Mouse (Mus musculus) frontal cortex, postnatal 10 days (tissue): Measurements from ENCODE around the gene Tmem30c.

ENCODE experiments used
- DNase-seq, 2 experiments: peaks; one replicate each; pipeline ENCODE4 v3.0.0; 2022; ENCODE audit warnings: low spot score in 2 of 2, mixed read lengths in 1 of 2

Gene Tmem30c

DNA sequence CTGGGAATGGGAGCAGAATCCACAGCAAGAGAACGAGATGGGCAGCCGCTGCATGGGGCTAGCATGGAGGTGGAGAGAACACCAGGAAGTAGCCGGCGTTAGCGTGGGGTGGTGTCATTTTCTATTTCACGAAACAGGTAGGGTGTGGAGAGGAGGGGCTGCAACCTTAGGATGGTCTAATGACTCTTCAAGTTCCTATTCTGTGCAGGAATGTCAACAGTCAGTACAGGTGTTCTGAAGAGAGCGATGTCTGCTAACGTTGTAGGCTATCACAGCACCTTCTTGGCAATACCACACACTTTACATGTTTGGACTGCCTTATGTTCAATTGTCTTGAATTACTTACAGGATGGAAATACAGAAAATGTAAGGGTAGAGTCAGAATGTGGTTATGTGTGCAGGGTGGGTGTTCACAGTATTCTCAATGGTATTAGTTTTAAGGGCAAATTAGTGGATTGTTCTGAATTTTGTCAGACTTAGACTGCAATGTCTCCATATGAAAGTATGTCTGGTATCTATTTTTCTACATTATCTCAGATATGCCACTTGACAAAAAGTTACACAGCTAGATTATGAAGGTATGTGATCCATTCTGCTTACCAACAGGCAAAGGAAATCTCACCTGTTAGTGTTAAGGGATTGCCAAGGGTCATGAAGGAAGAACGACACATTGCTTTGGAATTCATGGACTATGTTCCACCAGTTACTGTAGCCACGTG, 2.7 kb upstream of the Tmem30c start:
- no peak for DNase-seq

DNA sequence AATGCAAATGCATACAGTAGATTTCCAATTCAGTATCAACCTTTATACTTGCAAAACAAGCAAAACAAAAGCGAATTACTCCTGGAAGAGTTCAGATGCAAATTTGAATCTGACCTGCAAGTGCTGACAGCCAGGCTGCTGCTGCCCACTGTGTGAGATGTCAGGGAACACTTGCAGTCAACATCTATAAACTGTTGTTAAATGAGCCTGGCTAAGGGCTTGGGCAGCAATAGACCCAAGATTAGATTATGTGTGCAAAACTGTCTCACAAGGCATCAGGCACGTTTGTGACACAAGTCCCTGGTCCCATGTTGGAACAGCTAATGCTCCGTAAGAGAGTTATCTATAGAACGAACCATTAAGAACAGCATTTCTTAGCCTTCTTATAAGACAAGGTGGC, 369 bp downstream of the Tmem30c start:
- DNase-seq = no peak

DNA sequence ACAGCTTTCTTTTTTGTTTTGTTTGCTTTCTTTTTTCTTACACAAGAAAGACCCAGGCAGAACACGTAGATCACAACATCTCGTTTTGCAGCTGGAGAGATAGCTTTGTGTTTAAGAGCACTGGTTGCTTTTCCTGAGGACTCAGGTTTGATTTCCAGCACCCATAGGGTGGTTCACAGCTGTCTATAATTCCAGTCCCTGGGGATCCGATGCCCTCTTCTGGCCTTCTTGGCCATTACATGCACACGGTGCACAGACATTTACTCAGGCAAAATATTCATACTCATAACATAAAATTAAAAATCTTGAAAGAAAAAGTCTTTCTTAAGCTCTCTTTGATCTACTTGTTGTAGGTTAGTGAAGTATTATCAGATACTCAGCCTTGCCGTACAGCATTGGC, 969 bp downstream of the Tmem30c start:
- DNase-seq = no peak

DNA sequence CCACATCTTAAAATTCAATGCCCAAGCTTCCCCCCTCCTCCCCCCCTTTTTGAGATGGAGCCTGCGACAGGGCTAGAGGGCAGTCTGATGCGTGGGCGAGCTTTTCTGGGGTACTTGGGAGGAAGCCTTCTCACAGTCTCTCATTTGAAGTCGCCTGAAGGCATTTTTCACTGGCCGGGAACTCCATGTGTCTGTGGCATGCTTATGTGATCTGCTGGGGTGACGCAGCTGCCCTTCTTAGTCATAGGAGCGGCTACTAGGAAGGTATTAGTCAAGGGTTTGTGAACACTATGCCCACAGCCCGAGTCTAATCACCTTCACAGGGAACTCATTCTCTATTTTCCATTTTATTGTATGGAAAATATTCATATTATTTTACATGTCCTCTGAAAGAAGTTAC, 11.2 kb downstream of the Tmem30c start:
- no peak for DNase-seq

DNA sequence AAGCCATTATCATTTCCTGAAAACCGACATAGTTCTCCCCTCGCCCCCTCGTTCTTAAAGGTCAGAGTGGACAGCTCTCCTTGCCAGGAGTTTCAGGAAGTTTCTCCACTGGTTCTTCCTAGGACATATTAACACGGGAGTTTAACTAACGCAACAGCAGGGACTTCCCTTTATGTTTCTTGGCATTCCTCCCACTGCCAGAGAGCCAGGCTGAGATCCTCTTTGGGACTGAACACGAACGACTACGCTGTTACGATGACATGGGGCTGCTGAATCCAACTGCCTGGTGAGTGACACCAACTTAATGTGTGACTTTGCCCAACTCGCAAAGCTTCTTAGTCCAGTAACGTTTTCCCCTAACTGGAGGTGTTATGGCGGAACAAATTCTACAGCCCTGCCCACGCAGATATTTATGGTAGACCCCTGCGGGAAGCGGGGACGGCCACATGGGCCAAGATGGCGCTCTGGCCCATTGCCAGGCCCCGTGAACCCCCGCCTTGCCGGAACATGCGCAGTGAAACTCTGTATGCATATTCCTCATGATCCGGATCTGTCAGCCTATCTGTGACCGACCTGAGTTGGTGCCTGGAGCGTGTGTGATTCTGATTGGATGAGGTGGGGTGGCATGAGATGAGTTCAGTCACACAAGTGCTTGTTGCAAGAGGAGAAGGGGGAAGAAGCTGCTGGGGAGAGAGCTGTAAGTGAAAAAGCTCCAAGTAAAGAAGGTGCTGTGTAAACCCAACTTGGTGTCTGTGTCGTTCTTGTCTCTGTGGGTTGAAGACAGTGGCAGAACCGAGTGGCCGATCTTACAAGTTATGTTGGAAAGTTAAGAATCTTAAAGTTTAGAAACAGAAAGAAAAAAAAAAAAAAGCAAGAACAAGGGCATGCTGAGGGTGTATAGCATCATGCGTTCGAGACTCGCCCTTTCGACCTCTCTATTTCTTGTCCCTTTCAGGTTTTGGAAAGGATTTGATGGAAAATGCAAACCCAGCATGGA, 12.1 kb downstream of the Tmem30c start:
- peak in 1 of 2 experiments; percentile 20 for DNase-seq

DNA sequence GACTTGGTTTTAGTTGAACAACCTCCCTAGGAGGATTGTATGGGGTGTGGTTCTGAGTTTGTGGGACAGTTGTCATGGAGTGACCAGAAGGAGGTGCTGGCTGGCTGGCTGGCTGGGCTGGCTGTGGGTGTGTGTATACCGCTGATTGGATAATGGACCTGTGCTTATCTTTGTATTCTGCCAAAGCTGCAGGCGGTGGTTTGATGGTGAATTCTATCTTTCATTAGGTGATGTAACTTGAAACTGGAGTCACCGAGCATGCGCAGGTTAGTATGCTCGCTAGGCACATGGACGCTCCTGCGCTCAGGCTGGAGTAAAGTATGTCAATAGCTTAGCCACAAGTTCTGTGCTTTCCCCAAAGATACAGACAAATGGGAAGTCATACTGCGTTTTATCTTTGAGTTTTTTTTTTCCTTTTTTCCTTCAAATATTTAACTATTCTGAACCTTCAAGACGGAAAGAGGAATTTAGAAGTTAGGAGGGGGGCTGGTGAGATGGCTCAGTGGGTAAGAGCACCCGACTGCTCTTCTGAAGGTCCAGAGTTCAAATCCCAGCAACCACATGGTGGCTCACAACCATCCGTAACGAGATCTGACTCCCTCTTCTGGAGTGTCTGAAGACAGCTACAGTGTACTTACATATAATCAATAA, 13.6 kb downstream of the Tmem30c start:
- no peak for DNase-seq

DNA sequence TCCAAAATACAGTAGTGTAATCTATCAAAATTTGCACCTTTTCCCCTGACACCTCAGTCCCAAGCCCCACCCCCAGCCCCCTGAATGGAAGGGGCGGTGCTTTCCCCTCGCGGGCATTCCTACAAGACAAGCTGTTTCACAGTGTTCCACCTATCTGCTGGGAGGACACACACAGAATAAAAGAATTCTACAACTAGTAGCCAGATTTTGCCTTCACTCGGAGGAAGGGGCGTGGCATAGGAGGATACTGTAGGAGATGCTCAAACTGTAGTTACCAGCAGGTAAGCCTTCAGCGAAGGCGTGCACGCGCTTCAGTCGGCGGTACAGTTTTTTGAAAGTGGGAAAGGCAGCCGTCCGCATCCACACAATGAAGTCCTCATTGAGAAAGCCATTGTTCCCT, 22.9 kb downstream of the Tmem30c start:
- DNase-seq = no peak

DNA sequence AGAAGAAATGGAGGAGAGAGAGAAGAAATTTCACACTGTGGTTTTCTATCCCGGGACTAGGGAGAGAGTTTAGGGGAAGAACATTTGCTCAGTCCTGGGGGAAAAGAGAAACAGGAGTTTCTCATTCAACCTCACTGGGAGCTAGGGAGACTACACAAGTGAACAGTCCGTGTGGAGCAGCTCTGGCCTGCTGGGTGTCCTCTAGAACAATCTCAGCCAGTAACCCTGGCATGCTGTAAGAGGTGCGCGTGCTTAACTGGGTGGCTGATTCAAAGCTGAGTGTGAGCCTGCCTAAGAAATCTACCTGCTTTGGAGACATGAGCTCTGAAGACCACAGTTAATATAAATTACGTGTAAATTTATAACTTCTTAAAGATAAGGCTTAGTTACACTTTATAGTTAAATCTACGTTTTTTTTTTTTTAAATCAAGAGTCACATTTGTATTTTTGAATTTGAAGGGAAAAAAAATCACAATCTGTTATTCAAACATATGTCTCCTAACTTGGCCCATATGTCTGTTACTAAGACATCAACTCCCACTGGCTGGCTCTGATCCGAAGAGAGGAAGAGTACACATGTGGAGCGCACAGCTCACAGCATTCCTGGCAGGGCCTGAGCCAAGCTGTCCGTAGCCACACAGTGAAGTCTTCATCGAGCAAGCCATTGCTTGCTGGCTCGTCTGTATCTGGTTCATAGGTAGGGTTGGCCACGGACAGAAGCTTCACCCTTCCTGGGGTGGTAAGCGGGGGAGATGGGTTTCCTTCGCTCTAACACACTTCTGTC, 24.4 kb downstream of the Tmem30c start:
- DNase-seq = peak; percentile 37 to 46

DNA sequence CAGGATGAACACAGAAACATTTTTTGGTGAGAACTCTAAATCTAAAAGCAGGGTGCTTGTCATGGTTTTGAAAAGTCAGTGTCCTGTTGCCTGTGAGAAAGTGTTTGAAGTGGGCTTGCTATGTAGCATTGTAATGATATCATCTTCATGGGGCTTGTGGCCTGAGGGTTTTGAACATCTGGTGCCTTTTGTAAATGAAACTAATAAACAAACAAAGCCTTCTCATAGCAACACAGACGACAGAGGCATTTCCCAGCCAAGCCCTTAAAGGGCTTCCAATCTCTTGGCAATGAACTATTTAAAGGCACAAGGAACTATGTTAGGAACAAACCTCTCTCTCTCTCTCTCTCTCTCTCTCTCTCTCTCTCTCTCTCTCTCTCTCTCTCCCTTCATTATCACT, 25.6 kb downstream of the Tmem30c start:
- no peak for DNase-seq

DNA sequence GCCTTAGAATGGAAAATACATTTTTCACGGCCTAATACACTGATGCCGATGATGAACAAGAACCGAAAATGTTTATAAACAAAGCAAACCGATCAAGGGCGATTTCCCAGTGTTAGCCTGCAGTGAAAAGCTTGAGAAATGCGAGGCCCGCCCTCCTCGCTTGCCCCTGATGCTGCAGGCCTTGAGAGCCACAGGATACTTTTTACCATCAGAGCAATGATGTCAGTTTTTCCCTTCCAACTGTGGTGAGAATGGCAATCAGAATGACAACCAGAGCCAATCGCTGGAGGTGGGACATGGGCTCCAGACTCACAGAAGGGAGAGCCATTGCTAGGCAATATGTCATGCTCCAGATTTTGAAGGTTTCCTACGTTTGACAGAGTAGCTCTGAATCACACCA, 32.5 kb downstream of the Tmem30c start:
- no peak for DNase-seq

DNA sequence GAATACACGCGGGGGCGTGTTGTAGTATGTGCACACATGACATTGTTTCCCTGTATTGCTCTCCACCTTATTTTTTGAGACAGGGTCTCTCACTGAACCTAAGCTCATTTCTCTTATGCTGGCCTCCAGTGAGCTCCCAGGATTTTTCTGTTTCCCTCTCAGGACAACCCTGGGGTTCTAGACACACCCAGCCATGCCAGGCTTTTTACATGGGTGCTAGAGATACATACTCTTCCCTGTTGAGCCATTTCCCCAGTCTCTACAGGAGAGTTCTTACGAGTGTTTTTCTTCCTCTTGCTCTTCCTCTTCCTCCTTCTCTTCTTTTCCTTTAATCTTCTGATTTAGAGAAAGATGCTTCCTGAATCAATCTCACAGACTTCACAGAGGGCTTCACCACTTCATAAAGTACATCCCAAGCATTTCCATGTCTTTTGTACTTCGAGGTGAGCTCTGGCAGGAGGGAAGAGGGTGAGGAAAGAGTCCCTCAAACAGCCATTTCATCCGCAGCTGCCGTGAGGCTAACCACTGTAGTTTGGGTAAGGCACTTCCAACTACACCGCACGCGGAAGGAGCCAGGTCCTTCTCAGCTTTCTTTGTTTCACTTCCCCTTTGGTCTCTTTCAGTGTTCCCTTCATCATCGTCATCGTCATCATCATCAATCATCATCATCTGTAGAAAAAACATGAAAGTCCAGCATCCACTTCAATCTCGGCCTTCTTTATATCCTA, 33.1 kb downstream of the Tmem30c start:
- no peak for DNase-seq

DNA sequence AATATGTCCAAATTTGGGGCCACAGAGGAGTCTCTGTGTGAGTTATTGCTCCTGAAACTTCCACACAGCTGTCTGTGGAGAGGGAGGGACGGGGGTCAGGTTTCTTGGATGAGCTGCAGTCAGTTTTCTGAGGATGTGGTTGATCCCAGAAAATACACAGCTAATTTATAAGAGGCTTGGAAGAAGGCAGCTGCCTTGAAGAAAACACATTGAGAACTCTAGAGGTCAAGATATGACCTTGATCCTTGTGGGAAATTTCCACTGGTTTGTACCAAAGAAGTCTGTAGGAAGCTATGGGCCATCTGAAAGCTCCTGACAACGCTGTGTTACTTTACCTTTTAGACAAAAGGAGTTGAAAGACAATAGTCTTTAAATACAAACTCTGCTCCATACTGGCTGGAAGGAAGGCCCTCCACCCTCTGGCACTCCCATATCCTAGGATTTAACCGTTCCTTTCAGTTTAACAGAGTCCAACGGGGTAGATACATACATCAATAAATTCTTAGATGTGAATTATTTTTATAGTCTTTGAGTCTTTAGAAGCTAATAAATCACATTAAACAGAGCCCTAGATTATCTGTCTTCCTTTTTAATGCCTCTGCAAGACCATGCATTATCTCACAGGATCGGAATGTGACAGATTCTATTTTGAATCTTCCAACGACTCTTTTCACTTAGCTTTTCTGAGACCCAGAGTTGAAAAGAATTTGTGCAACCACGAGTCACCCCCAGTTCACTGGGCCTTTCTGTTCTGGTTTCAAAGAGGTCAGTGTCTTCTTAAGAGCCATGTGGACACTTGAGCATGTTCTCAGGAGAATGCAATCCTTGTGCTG, 40.9 kb downstream of the Tmem30c start:
- DNase-seq = no peak

DNA sequence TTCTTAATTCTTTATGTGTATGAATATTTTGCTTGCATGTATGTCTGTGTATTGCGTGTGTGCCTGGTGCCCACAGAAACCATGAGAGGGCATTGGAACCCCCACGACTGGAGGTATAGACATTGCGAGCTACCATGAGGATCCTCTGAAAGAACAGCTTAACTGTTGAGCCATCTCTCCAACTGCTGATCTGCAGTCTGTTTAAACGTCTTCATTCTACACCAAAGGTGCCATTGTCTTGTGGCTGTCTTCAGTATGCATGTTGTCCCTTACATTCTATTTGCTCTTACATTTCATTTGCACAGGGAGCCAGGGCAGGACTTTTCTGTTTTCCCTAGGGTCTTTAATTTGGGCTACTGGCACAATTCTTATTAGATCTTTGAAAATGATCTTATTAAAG, 41.7 kb downstream of the Tmem30c start:
- no peak for DNase-seq

DNA sequence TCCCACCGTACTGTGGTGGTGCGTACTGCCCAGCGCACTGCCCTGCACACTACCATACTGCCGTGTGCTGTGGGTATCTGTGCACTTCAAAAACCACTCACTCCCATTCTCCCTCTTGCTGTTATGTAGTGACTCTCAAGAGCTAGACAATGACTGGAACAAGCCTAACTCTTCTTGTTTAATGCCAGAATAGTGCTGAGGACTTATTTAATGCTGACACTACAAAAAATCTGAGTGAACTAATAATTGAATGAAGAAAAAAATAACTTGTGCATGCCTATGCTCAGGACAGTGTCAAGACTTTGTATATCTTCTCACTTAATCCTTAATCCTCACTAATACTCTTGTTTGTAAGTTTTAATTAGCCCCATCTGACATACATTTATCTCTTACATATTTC, 45.2 kb downstream of the Tmem30c start:
- no peak for DNase-seq

DNA sequence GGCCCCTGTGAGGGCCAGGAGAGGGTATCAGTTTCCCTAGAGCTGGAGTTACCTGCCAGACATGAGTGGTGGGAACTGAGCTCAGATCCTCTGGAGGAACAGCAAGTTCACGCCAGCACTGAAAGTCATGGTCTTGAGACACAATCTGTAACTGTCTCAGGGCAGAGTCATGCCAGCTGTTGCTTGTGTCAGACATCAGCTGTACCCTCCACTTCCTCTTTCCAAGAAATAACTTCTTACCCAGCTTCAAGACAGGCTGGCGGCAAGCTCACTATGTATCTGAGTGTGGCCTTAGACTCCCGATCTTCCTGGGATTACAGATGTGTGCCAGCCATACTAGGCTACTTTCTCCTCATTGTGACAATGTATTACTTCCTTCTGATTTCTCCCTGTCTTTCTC, 46.1 kb downstream of the Tmem30c start:
- no peak for DNase-seq

DNA sequence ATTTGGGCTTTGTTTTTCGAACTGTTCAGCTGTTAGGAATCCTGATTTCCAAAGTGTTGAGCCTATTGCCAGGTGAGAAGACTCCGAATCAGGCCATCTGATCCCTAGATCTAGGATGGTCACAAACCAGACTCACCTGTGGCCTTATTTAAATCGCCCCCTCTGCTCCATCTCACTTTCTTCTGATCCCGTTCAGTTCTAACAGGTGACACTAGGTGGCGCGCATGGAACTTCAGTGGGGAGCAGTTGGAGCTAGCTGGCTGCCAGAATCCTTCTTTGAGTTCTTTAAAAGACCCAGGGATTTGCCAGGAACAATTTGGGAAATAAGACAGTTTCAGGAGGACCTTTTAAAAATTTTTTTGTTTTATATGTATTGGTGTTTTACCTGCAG, 48.8 kb downstream of the Tmem30c start:
- peak; percentile 38 to 79 for DNase-seq

DNA sequence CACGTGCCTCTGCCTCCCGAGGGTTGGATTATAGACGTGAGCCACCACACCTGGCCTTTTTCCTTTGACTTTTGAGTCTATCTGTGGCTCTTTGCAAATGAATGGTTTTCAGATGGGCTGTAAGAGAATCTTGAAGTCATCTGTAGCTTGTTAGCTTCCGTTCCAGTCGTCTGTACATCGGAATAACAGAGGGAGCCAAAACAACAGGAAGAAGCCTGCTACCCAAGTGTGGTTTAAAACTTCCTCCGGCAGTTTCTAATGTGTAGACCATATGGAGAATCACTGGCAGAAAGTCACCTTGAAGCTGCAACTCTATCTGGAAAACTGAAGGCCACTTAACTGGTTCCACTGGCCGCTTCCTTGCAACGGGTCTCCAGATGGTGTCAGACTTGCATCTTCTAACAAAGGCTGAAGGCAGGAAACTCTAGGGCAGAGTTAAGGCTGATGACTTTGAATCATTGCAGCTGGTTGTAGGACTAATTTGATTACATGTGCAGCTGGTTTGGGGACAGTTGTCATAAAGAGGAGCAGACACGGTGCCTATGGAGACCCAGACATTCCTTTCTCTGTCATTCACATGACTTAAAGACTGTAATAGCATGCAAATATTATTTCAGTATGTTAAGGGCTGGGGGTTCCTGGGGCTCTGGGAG, 49.3 kb downstream of the Tmem30c start:
- DNase-seq = no peak

DNA sequence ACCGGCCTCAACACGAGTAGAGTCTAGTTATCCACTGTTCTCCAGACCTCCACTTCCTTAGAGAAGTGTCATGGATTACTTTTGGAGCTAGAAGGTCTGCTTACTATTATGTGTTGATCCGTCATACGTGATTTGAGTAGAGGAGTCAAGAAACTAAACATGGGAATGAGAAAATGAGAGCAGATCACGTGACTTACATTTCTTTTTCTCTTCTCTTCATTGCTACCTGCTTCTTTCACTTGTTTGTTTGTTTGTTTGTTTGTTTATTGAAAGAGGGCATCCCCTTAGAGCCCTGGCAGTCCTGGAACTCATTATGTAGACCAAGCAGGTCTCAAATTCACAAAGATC, 49.8 kb downstream of the Tmem30c start:
- no peak for DNase-seq

DNA sequence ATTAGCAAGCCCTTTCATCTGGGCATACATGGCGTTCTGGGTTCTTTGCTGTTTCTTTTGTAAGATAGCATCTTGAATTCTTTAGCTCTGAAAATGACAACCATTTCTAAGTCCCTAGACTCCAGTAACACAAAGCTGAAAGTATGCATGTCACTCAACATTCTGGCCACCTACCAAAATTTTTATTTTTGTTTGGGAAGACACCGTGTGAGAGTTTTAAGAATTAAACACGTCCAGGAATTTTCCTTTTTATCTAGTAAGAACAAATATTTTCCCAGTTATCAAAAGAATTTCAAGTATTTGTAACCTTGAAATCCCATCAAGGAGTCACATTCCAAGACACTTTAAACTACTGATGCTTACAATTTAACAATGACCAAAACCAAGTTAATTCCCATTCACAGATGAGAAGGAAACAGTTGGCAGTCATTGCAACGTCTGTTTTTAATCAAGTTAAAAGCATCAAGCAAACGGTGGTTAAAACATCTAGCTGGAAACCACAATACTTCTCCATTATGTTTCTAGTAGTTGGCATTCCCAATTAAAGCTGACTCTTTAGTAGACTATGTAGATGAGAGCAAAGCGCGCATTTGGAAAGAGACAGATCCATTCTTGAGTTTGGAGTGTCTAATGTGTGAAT, 56.7 kb downstream of the Tmem30c start:
- no peak for DNase-seq
